Mouse (Mus musculus): ENCODE results near the gene Ptprs. TPM values are rescaled to one million over a fixed set of nuclear protein-coding genes. Genes with fewer than 3 reads are reported as not detected.

Gene Ptprs
- total RNA-seq (2021): 100 to 1,000 TPM; 644 to 661 TPM
- long read RNA-seq, experiment 1, full-length matches to known transcripts: 8 of 102 reads
- long read RNA-seq, experiment 1, partial matches to known transcripts: 65 of 102 reads
- long read RNA-seq, experiment 1, other reads (novel, unspliced or antisense): 29 of 102 reads
- long read RNA-seq, experiment 2, full-length matches to known transcripts: 4 of 64 reads
- long read RNA-seq, experiment 2, partial matches to known transcripts: 47 of 64 reads
- long read RNA-seq, experiment 2, other reads (novel, unspliced or antisense): 13 of 64 reads

GRCm38 (mm10) chr17:56476402-56476752, at the start of gene Ptprs:
Gene Ptprs (minus strand): TSS chr17:56476483.
- peak; percentile 99 for DNase-seq (ENCODE audit: low spot score in 2 of 2)
- intact Hi-C loops (cut with DNase I): loop anchor here (5.0 kb wide), 1 partner anchor 119 kb away; no protein-coding TSS in a partner anchor

- intact Hi-C loops (cut with DNase I): no loop called here
- no peak for DNase-seq (ENCODE audit: low spot score in 2 of 2)
Observed at GRCm38 (mm10) chr17:56524943-56525342, 48.7 kb upstream of the Ptprs start.

GRCm38 (mm10) chr17:56522744-56523143, 46.5 kb upstream of the Ptprs start:
- DNase-seq (ENCODE audit: low spot score in 2 of 2): no peak
- intact Hi-C loops (cut with DNase I): no loop called here

GRCm38 (mm10) chr17:56515690-56516410, 39.6 kb upstream of the Ptprs start:
- intact Hi-C loops (cut with DNase I): no loop called here
- peak in 1 of 2 experiments; percentile 57 for DNase-seq (ENCODE audit: low spot score in 2 of 2)

- intact Hi-C loops (cut with DNase I): no loop called here
- no peak for DNase-seq (ENCODE audit: low spot score in 2 of 2)
Observed at GRCm38 (mm10) chr17:56514916-56515315, 38.6 kb upstream of the Ptprs start.

GRCm38 (mm10) chr17:56514330-56514729, 38.0 kb upstream of the Ptprs start:
- intact Hi-C loops (cut with DNase I): no loop called here
- DNase-seq (ENCODE audit: low spot score in 2 of 2): no peak

GRCm38 (mm10) chr17:56512310-56512709, 36.0 kb upstream of the Ptprs start, which contains the start of gene Znrf4:
Gene Znrf4 (minus strand): TSS chr17:56512431.
- DNase-seq (ENCODE audit: low spot score in 2 of 2): no peak
- intact Hi-C loops (cut with DNase I): no loop called here

GRCm38 (mm10) chr17:56511707-56512090, 35.4 kb upstream of the Ptprs start:
- intact Hi-C loops (cut with DNase I): no loop called here
- DNase-seq (ENCODE audit: low spot score in 2 of 2): no peak

GRCm38 (mm10) chr17:56510970-56511706, 34.9 kb upstream of the Ptprs start:
- intact Hi-C loops (cut with DNase I): no loop called here
- no peak for DNase-seq (ENCODE audit: low spot score in 2 of 2)

- DNase-seq (ENCODE audit: low spot score in 2 of 2): no peak
- intact Hi-C loops (cut with DNase I): no loop called here
Observed at GRCm38 (mm10) chr17:56510473-56510969, 34.2 kb upstream of the Ptprs start.

GRCm38 (mm10) chr17:56509707-56510472, 33.6 kb upstream of the Ptprs start:
- intact Hi-C loops (cut with DNase I): loop anchor here (5.0 kb wide), 1 partner anchor 32 kb away; no protein-coding TSS in a partner anchor
- DNase-seq (ENCODE audit: low spot score in 2 of 2): peak in 1 of 2 experiments; percentile 45

GRCm38 (mm10) chr17:56509021-56509640, 32.8 kb upstream of the Ptprs start:
- intact Hi-C loops (cut with DNase I): loop anchor here (5.0 kb wide), 1 partner anchor 33 kb away; no protein-coding TSS in a partner anchor
- DNase-seq (ENCODE audit: low spot score in 2 of 2): no peak

- intact Hi-C loops (cut with DNase I): loop anchor here (5.0 kb wide), 1 partner anchor 35 kb away; no protein-coding TSS in a partner anchor
- peak; percentile 98 for DNase-seq (ENCODE audit: low spot score in 2 of 2)
Observed at GRCm38 (mm10) chr17:56507161-56508068, 31.1 kb upstream of the Ptprs start.

- intact Hi-C loops (cut with DNase I): loop anchor here (5.0 kb wide), 1 partner anchor 36 kb away; no protein-coding TSS in a partner anchor
- no peak for DNase-seq (ENCODE audit: low spot score in 2 of 2)
Observed at GRCm38 (mm10) chr17:56506417-56507065, 30.3 kb upstream of the Ptprs start.

- no peak for DNase-seq (ENCODE audit: low spot score in 2 of 2)
- intact Hi-C loops (cut with DNase I): loop anchor here (5.0 kb wide), 1 partner anchor 37 kb away; no protein-coding TSS in a partner anchor
Observed at GRCm38 (mm10) chr17:56505401-56505800, 29.1 kb upstream of the Ptprs start.

- intact Hi-C loops (cut with DNase I): no loop called here
Observed at GRCm38 (mm10) chr17:56502526-56502925, 26.2 kb upstream of the Ptprs start.

More at GRCm38 (mm10) chr17:56502526-56502925, 26.2 kb upstream of the Ptprs start:
- peak; percentile 79 to 84 for DNase-seq (ENCODE audit: low spot score in 2 of 2)
